Mouse (Mus musculus) Patski (cell line): Measurements from ENCODE around the gene Cnga1. TPM values are rescaled to one million over a fixed set of nuclear protein-coding genes. Genes with fewer than 3 reads are reported as not detected.

Experiments
- ATAC-seq: fragments of 100-300 bp; one replicate; pipeline ENCODE4 v1.8.0; 2021
- CTCF ChIA-PET: fragments of 350-600 bp; sonication (Branson Sonifier 250); formaldehyde crosslinking; loops from one replicate; lab custom pipeline; 2022; ENCODE audit warnings: inconsistent platforms; lab: Charles Lee
- POLR2A ChIA-PET: fragments of 350-600 bp; sonication (Branson Sonifier 250); formaldehyde crosslinking; loops from one replicate; lab custom pipeline; 2022; ENCODE audit warnings: antibody characterized with exemption, inconsistent platforms; lab: Charles Lee
- DNase-seq: peaks from one replicate; pipeline ENCODE4 v3.0.0-alpha.2; 2011; ENCODE audit warnings: low read depth, low spot score
- H3K27me3 ChIP-seq: fragments of 371-371 bp; one replicate; pipeline ENCODE4 v1.5.1; 2021
- CTCF ChIP-seq: fragments of 100-300 bp; IDR thresholded peaks from one replicate; pipeline ENCODE4 v1.5.1; 2021
- in situ Hi-C: fragments of 300-500 bp; cut with MboI; formaldehyde crosslinking; loops from 3 replicates; pipeline ENCODE4 v1.11.1; 2018; ENCODE audit warnings: low pct_unique_long_range_greater_than_20kb, mixed read lengths
- polyA plus RNA-seq: library from polyadenylated mRNA; unstranded; gene quantifications from one replicate; pipeline ENCODE4 v1.2.3, GENCODE M21; 2021

The Cnga1 gene
- polyA plus RNA-seq, 1 experiment from 2014 or later, result 0.04 TPM

GRCm38 (mm10) chr5:72646131-72646530, 2.1 kb upstream of the Cnga1 start:
- POLR2A ChIA-PET, result no interaction called here
- peak; percentile 51 for TF ChIP-seq CTCF
- in situ Hi-C loops, result loop anchor here (5.0 kb wide), 3 partner anchors 61 to 211 kb away; partner anchors contain the start of gene Nfxl1
- ATAC-seq, result peak; percentile 22
- no peaks in the 10 kb centered on the region for H3K27me3 ChIP-seq
- CTCF ChIA-PET, result interaction anchor here (1.4 to 2.9 kb wide), 3 partner anchors 13 to 19 kb away, joined by 3 to 8 read pairs (median 4); no protein-coding TSS in a partner anchor
- no peak for DNase-seq

- CTCF ChIA-PET, result interaction anchor here (0.7 to 2.9 kb wide), 5 partner anchors 11 to 89 kb away, joined by 3 to 8 read pairs (median 3); no protein-coding TSS in a partner anchor
- no peak for TF ChIP-seq CTCF
- in situ Hi-C loops, result no loop called here
- no peak for DNase-seq
- no peak for ATAC-seq
- POLR2A ChIA-PET, result no interaction called here
- H3K27me3 ChIP-seq, result no peaks in the 10 kb centered on the region
Measured at GRCm38 (mm10) chr5:72643655-72644054, 420 bp downstream of the Cnga1 start.

GRCm38 (mm10) chr5:72640072-72640471, 4.0 kb downstream of the Cnga1 start:
- TF ChIP-seq CTCF, result no peak
- DNase-seq, result no peak
- ATAC-seq, result no peak
- in situ Hi-C loops, result no loop called here
- ChIA-PET CTCF (no interaction called here), POLR2A (interaction anchor here (0.6 kb wide), 1 partner anchor 13 kb away, joined by 3 read pairs; no protein-coding TSS in a partner anchor)
- no peaks in the 10 kb centered on the region for H3K27me3 ChIP-seq

GRCm38 (mm10) chr5:72636576-72636975, 7.5 kb downstream of the Cnga1 start:
- CTCF ChIA-PET, result no interaction called here
- no peak for DNase-seq
- no peak for TF ChIP-seq CTCF
- ATAC-seq, result no peak
- in situ Hi-C loops, result no loop called here
- POLR2A ChIA-PET, result no interaction called here
- H3K27me3 ChIP-seq, result no peaks in the 10 kb centered on the region

- ChIA-PET POLR2A (no interaction called here), CTCF (no interaction called here)
- no peak for TF ChIP-seq CTCF
- DNase-seq (no peak), ATAC-seq (no peak)
- H3K27me3 ChIP-seq, result no peaks in the 10 kb centered on the region
- in situ Hi-C loops, result no loop called here
Measured at GRCm38 (mm10) chr5:72636122-72636521, 8.0 kb downstream of the Cnga1 start.

- H3K27me3 ChIP-seq, result no peaks in the 10 kb centered on the region
- ChIA-PET CTCF (no interaction called here), POLR2A (no interaction called here)
- no peak for DNase-seq
- no peak for ATAC-seq
- no peak for TF ChIP-seq CTCF
- in situ Hi-C loops, result no loop called here
Measured at GRCm38 (mm10) chr5:72634791-72635271, 9.2 kb downstream of the Cnga1 start.

- ATAC-seq, result peak; percentile 98
- in situ Hi-C loops, result no loop called here
- ChIA-PET POLR2A (interaction anchor here (0.8 kb wide), 2 partner anchors 9 to 32 kb away, joined by 5 to 6 read pairs; no protein-coding TSS in a partner anchor), CTCF (interaction anchor here (1.3 to 1.7 kb wide), 3 partner anchors 12 to 35 kb away, joined by 4 to 6 read pairs (median 5); no protein-coding TSS in a partner anchor)
- no peak for TF ChIP-seq CTCF
- DNase-seq, result no peak
- no peaks in the 10 kb centered on the region for H3K27me3 ChIP-seq
Measured at GRCm38 (mm10) chr5:72630026-72630425, 14.0 kb downstream of the Cnga1 start.

GRCm38 (mm10) chr5:72621022-72621421, 23.1 kb downstream of the Cnga1 start:
- TF ChIP-seq CTCF, result peak; percentile 26
- ATAC-seq (no peak), DNase-seq (no peak)
- ChIA-PET CTCF (no interaction called here), POLR2A (interaction anchor here (0.6 kb wide), 1 partner anchor 37 kb away, joined by 3 read pairs; no protein-coding TSS in a partner anchor)
- H3K27me3 ChIP-seq, result no peaks in the 10 kb centered on the region
- in situ Hi-C loops, result no loop called here

GRCm38 (mm10) chr5:72617413-72617812, 26.7 kb downstream of the Cnga1 start:
- ChIA-PET CTCF (no interaction called here), POLR2A (no interaction called here)
- ATAC-seq (no peak), DNase-seq (no peak)
- in situ Hi-C loops, result no loop called here
- no peak for TF ChIP-seq CTCF
- no peaks in the 10 kb centered on the region for H3K27me3 ChIP-seq

GRCm38 (mm10) chr5:72603138-72603537, 40.9 kb downstream of the Cnga1 start:
- no peak for TF ChIP-seq CTCF
- peaks cover 7% of the 10 kb centered on the region for H3K27me3 ChIP-seq
- DNase-seq (no peak), ATAC-seq (no peak)
- POLR2A ChIA-PET, result no interaction called here
- CTCF ChIA-PET, result interaction anchor here (1.9 kb wide), 1 partner anchor 11 kb away, joined by 6 read pairs; no protein-coding TSS in a partner anchor
- in situ Hi-C loops, result no loop called here

- no peaks in the 10 kb centered on the region for H3K27me3 ChIP-seq
- ChIA-PET POLR2A (no interaction called here), CTCF (interaction anchor here (0.7 to 2.9 kb wide), 7 partner anchors 11 to 251 kb away, joined by 3 to 10 read pairs (median 3); no protein-coding TSS in a partner anchor)
- ATAC-seq, result peak; percentile 74
- in situ Hi-C loops, result no loop called here
- DNase-seq, result peak; percentile 3
- TF ChIP-seq CTCF, result peak; percentile 73
Measured at GRCm38 (mm10) chr5:72601006-72601405, 43.1 kb downstream of the Cnga1 start.
